Comparison of ENCODE assay signal across 12 mouse cellular contexts in the genomic region with DNA sequence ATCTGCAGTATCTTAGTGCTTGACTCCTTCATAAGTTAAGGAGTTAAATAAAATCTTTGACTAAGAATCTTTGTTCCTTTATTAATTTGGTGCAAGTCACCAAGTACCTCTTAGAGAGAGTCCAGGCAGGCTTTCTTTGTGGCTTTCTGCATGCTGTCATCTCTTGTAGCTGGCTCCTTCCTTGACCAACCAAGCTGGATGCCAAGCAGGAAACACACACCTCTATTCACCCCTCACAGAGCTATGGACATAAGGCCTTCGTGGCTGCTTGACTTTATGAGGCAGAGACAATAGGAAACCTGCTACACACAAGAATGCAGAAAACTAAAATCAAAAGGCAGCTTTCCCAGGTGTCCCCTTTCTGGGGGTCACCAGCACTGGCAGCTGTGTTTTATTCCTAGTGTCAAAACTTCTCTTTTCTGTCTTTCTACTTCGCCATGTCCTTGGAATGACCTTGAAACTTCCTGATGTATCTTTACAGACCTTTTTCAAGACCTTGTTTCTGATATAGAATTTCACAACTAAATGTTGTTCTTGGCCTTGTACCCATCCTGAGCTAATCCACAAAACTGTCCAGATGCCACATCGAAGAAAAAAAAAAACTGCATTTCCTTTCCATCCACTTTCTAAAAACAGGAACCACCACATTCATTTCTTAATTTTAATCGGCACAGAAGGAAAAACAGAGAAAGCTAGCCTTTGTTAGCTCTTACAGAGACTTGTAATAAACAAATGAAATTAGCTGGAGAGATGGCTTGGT.
"Had no signal": no experiment of that assay in that cellular context is flagged by ENCODE, and none has a peak within 500 bp of the region (broad histone marks: within the 10 kb centered on the region; RNA-seq: fewer than 3 reads in every experiment).

No protein-coding gene starts in this region.

- H3K9me3 ChIP-seq: limb, embryonic 15.5 days; midbrain, embryonic 12.5 days had no signal

- ATAC-seq: midbrain, embryonic 16.5 days had no signal

- H3K4me3 ChIP-seq: left cerebral cortex, adult 2 months; limb, embryonic 15.5 days; midbrain, embryonic 12.5 days had no signal

- H3K9ac ChIP-seq: limb, embryonic 15.5 days; midbrain, embryonic 12.5 days had no signal

- H3K36me3 ChIP-seq: limb, embryonic 15.5 days; midbrain, embryonic 12.5 days had no signal

- H3K27ac ChIP-seq: left cerebral cortex, adult 2 months; limb, embryonic 15.5 days; midbrain, embryonic 12.5 days had no signal

- DNase-seq: kidney, adult 11 months; kidney, adult 9 months; kidney, postnatal 10 days; lung, adult 18-20 months; right cerebral cortex, postnatal 4 days; spleen, adult 18-20 months; thymus, adult 18-20 months; thymus, postnatal 25 days had no signal

- H3K4me2 ChIP-seq: limb, embryonic 15.5 days; midbrain, embryonic 12.5 days had no signal

- H3K4me1 ChIP-seq: limb, embryonic 15.5 days had no signal

- H3K27me3 ChIP-seq: limb, embryonic 15.5 days; midbrain, embryonic 12.5 days had no signal
